Mouse (Mus musculus) left cerebral cortex, postnatal 4 days (tissue): ENCODE measurements around the gene Zfp672. TPM values are rescaled to one million over a fixed set of nuclear protein-coding genes. Genes with fewer than 3 reads are reported as not detected.
A peak's percentile ranks its signal among the peaks of the same experiment; 100 is the strongest.
"Not testable (repeated sequence)": the region's sequence is repeated elsewhere in the genome, so short reads cannot be mapped to it uniquely, and the experiment has no call there.

Source experiments
- DNase-seq: peaks from one replicate; pipeline ENCODE4 v3.0.0-alpha.2; 2022
- intact Hi-C: fragments of 180-260 bp; cut with DNase I; formaldehyde crosslinking; loops from one replicate; pipeline ENCODE4 v1.15.1; 2025
- total RNA-seq, 2 experiments: library from RNA; stranded (reverse); gene quantifications; 2 replicates each; pipeline ENCODE4 v1.2.3; 2021

The Zfp672 gene
- total RNA-seq, 2 experiments from 2014 or later, result 43.5 TPM

- intact Hi-C loops, result no loop called here
- DNase-seq, result no peak
Observed at GRCm38 (mm10) chr11:58326781-58327180, 3.4 kb downstream of the Zfp672 start.

- intact Hi-C loops, result no loop called here
Observed at GRCm38 (mm10) chr11:58324614-58325229, 5.4 kb downstream of the Zfp672 start.

GRCm38 (mm10) chr11:58323570-58324340 lies 6.4 kb downstream of the Zfp672 start:
- intact Hi-C loops, result no loop called here
- DNase-seq, result no peak

More at GRCm38 (mm10) chr11:58324614-58325229, 5.4 kb downstream of the Zfp672 start:
- no peak for DNase-seq

GRCm38 (mm10) chr11:58322824-58323569 lies 7.1 kb downstream of the Zfp672 start:
- intact Hi-C loops, result no loop called here
- peak; percentile 98 for DNase-seq

- DNase-seq, result no peak
- intact Hi-C loops, result no loop called here
Observed at GRCm38 (mm10) chr11:58316768-58317390, 13.3 kb downstream of the Zfp672 start.

- DNase-seq, result no peak
- intact Hi-C loops, result no loop called here
Observed at GRCm38 (mm10) chr11:58316344-58316743, 13.8 kb downstream of the Zfp672 start.

- no peak for DNase-seq
- intact Hi-C loops, result no loop called here
Observed at GRCm38 (mm10) chr11:58315536-58316168, 14.5 kb downstream of the Zfp672 start.

GRCm38 (mm10) chr11:58314069-58314468 lies 16.1 kb downstream of the Zfp672 start:
- intact Hi-C loops, result no loop called here
- DNase-seq, result peak; percentile 71

- no peak for DNase-seq
- intact Hi-C loops, result no loop called here
Observed at GRCm38 (mm10) chr11:58308661-58309060, 21.5 kb downstream of the Zfp672 start.

GRCm38 (mm10) chr11:58307411-58308080 lies 22.6 kb downstream of the Zfp672 start:
- DNase-seq, result peak; percentile 48
- intact Hi-C loops, result no loop called here

- peak; percentile 98 for DNase-seq
- intact Hi-C loops, result no loop called here
Observed at GRCm38 (mm10) chr11:58306860-58307308, 23.3 kb downstream of the Zfp672 start, which contains the start of gene Zfp692. Zfp692 (plus strand) TSS chr11:58307069.

GRCm38 (mm10) chr11:58305299-58305698 lies 24.8 kb downstream of the Zfp672 start:
- intact Hi-C loops, DNase-seq: not testable (repeated sequence)

GRCm38 (mm10) chr11:58303594-58303993 lies 26.5 kb downstream of the Zfp672 start:
- no peak for DNase-seq
- intact Hi-C loops, result loop anchor here (5.0 kb wide), 1 partner anchor 126 kb away; no protein-coding TSS in a partner anchor

- no peak for DNase-seq
- intact Hi-C loops, result loop anchor here (5.0 kb wide), 1 partner anchor 126 kb away; no protein-coding TSS in a partner anchor
Observed at GRCm38 (mm10) chr11:58302774-58303445, 27.2 kb downstream of the Zfp672 start.

GRCm38 (mm10) chr11:58301837-58302754 lies 28.0 kb downstream of the Zfp672 start:
- intact Hi-C loops, result loop anchor here (5.0 kb wide), 1 partner anchor 125 kb away; no protein-coding TSS in a partner anchor
- peak; percentile 95 for DNase-seq

GRCm38 (mm10) chr11:58301057-58301456 lies 29.1 kb downstream of the Zfp672 start:
- peak; percentile 72 for DNase-seq
- intact Hi-C loops, result loop anchor here (5.0 kb wide), 1 partner anchor 124 kb away; no protein-coding TSS in a partner anchor

GRCm38 (mm10) chr11:58297396-58297795 lies 32.7 kb downstream of the Zfp672 start:
- no peak for DNase-seq
- intact Hi-C loops, result no loop called here

- no peak for DNase-seq
- intact Hi-C loops, result no loop called here
Observed at GRCm38 (mm10) chr11:58292791-58293190, 37.3 kb downstream of the Zfp672 start.
